Mouse (Mus musculus) urinary bladder, postnatal 4 days (tissue): Measurements from ENCODE around the gene Mrm3.

Experiments
- DNase-seq, 2 experiments: peaks; one replicate each; pipeline ENCODE4 v3.0.0; 2021 to 2022; ENCODE audit warnings: low spot score in 2 of 2

Mrm3 gene

DNA sequence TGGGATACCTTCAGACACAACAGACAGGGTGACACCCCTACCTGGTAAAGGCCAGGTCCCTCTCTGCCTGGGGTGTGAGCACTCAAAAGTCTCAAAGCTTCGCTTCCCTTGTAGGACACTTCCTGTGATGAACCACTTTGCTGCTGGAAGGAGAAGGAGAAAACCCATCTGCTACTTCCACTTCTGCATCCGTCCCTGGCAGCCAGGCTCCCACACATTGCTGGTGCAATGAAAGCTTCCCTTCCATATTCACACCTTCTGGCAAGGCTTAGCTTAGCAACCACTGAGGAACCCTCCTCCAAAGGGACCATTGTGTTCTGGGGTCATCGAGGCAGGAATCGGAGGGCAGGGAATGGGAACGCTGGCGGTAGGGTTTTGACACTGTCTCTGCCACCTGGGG is 45.1 kb downstream of the Mrm3 start:
- no peak for DNase-seq

- no peak for DNase-seq
Measured at GRCm38 (mm10) chr11:76290367-76290766, 46.9 kb downstream of the Mrm3 start.

GRCm38 (mm10) chr11:76291960-76292359 is 48.4 kb downstream of the Mrm3 start:
- no peak for DNase-seq

DNA sequence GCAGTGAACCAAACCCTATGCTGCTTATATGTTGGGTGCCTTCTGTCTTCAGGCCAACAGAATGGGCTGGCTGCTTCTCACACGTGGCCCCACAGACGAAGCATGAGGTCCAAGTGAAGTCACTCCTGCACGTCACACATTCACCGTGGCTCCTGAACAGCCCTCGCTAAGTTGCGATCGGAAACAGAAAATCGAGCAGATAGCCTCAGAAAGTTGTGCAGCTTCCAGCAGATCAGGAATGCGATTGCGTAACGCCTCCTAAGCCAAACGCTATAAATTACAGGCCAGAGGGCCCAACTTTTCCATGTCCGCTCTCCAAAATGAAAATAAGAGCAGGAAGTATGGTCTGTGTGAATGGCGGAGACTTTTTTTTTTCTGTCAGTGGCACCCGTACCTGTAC is 48.9 kb downstream of the Mrm3 start:
- DNase-seq: no peak

GRCm38 (mm10) chr11:76292831-76293230 is 49.3 kb downstream of the Mrm3 start:
- no peak for DNase-seq

DNA sequence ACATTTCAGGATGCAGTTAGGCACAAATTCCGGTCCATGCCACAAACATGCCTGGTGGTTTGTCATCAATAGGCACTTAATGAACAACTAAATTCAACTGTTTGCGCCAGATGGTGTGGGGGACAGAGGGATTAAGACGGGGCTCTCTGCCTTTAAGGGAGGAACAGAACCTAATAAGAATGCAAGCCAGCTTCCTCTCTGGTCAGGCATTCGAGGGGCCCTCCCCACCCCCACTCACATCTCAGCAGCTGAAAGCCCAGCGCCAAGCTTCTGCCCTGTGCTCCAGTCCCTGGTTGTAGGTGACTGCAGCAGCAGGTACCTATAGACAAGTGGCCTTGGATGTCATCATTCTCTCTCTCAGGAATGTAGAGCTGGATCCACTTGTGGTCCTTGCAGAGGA is 50.6 kb downstream of the Mrm3 start:
- no peak for DNase-seq

DNA sequence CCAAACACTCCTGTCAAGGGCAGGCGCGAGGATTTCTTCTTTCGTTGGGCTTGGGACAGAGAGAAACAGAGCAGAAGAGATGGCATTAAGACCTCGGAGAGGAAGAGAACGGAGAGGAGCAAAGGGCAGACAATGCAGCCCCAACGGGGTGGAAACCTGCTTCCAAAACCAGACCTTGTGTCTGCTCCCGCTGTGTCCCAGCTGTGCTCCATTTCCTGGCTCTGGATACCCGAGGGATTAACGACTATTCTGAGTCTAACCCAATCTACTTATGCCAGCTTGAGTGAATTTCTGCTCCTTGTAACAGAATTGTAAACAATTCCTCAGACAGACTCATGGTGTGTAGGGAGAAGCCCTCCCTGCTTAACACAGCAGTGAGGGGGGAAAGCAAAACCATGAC is 51.3 kb downstream of the Mrm3 start:
- no peak for DNase-seq

DNA sequence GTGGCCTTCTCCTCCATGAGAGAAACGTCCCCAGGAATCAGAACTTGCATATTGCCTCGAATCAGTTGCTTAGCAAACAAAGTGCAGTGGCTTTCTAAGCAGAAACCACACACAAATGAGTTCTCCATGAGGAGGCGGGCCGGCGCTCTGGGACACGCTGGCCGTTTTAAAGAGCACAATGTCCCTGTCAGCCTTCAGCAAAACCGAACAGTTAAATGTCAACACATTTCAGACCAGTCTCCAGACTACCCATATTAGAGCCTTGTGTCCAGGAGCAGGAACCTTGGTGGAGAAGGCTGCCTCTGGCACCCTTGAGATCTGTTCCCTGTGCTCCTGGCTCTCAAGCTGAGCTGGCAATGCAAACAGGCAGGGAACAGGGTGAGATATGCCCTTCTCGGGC is 53.7 kb downstream of the Mrm3 start:
- DNase-seq: no peak

DNA sequence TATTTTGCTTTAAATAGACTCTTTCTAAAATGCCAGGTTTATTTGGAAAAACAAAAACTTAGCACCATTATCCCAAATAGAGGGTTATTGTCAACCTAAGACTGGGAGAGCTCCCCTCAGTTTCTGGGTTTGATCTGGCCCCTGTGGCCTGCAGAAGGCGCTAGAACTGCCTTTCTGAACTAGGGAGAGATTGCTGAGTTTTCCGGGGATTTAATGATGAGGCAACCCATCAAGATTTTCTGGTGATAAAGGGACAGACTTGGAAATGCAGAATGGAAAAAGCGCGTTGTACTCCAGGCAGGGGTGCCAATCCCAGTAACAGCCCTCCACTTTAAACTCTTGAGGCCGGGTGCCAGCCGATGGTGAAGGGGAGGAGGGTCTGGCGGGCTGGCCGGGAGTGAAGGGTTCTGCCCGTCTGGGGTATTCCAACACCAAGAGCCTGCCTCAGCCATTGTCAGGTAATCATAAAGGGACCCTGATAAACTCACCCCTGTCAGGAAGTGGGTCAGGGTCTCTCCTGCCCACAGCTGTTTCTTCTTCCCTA is 55.0 kb downstream of the Mrm3 start:
- no peak for DNase-seq
